Mouse (Mus musculus) liver, postnatal 0 days (tissue): ENCODE data around the gene Olfr1288.

ENCODE experiments used
- CTCF ChIP-seq: sonication (generic); IDR thresholded peaks from 2 replicates; pipeline ENCODE4 v1.5.1; 2016; ENCODE audit warnings: antibody characterized with exemption, low read depth
- EP300 ChIP-seq: IDR thresholded peaks from 2 replicates; pipeline ENCODE4 v1.6.1; 2016; ENCODE audit warnings: antibody characterized with exemption, low read depth, mild to moderate bottlenecking

GRCm38 (mm10) chr2:111473801-111474200 lies at the start of gene Olfr1288:
- TF ChIP-seq CTCF (no peak), EP300 (no peak)
